Mouse (Mus musculus) adipocyte (in vitro differentiated cells): Measurements from ENCODE around the gene Ckap2l.

ENCODE experiments used
- DNase-seq: peaks from one replicate; pipeline ENCODE4 v3.0.0-alpha.2; 2016; ENCODE audit warnings: low spot score

Ckap2l gene

DNA sequence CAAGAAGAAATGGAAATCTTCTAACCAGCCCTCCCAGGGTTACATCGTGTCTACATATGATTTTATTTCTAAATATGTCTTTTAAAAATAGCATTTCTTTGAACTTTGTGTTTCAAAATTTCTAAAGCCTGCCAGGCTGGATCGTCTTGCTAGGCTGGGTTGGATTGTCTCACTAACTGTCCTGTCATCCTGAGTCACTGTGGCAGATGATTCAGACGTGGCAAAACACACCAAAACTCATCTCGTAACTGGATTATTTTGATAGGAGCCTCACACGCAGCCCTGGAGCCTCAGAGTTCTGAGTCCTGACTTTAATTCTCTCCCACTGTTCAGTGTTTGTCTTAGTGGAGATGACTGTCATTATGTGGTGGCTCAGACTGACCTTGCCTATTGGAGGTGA is 33.9 kb downstream of the Ckap2l start:
- DNase-seq, result peak; percentile 14

DNA sequence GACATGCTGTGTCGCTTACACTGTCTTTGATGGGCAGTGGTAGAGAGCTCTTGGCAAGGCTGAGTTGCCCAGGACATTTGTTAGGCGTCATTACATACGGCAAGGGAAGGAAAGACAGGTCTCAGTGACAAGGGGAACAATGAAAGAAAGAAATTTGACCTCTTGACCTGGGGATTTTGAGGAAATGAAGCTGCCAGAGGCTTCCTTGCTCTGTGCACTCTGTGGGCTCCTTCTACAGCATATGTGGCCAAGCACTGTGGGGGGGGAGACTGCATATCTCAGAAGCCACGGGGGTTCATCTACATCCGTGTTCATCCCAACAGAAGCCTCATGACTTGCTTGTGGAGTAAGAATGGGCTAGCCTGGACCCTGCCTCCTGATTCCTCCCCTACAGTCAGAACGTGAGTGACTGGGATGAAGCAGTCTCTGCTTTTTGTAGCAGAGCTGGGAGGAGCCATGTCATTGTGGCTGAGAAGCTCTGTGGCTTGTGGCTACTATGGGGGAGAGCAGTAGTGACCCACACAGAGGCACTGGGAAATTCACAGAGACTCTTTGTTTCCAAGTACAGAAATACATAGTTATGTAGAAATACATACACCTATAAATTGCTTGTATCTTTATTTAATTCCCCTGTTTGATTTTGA is 35.7 kb downstream of the Ckap2l start:
- DNase-seq, result no peak

GRCm38 (mm10) chr2:129260646-129261045 is 36.4 kb downstream of the Ckap2l start:
- no peak for DNase-seq

GRCm38 (mm10) chr2:129258475-129259211 is 38.4 kb downstream of the Ckap2l start:
- peak; percentile 90 for DNase-seq

DNA sequence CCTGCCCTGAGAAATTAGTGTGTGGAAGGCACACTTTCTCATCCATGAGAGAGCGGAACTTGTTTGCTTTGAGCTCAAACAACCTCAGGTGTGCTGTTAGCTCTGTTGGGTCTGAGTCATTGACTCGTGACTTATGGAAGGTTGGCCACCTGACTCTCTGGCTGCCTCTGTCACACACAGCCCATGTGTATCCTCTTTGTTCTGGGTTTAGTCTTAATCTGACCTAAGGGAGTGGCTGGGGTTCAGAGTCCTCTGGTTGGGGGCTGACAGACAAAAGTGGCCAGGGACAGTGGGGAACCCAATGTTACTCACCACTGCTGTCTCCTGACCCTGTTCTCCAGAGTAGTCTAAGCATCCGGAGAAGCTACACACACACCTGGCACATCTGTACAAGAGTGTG is 39.0 kb downstream of the Ckap2l start:
- DNase-seq, result no peak

GRCm38 (mm10) chr2:129256006-129256405 is 41.0 kb downstream of the Ckap2l start:
- no peak for DNase-seq

DNA sequence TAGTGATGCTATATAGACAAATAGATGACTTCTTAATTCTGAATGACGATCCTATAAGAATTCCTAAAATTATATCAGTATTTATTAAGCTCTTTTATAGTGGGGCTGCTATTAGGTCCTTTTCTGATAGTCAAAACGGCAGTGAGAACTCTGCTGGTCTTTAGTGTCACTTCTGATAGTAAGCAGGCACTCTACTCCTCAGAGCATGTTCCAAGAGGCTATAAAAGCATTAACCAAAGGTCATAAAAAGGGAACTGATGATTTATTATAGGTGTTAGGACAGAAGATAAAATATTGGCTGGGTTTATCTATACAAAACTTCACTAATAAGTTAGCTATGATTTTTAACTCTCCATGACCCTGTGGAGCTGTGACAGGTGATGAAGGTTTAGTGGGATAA is 42.9 kb downstream of the Ckap2l start:
- no peak for DNase-seq

GRCm38 (mm10) chr2:129253631-129253970 is 43.4 kb downstream of the Ckap2l start:
- DNase-seq, result no peak

DNA sequence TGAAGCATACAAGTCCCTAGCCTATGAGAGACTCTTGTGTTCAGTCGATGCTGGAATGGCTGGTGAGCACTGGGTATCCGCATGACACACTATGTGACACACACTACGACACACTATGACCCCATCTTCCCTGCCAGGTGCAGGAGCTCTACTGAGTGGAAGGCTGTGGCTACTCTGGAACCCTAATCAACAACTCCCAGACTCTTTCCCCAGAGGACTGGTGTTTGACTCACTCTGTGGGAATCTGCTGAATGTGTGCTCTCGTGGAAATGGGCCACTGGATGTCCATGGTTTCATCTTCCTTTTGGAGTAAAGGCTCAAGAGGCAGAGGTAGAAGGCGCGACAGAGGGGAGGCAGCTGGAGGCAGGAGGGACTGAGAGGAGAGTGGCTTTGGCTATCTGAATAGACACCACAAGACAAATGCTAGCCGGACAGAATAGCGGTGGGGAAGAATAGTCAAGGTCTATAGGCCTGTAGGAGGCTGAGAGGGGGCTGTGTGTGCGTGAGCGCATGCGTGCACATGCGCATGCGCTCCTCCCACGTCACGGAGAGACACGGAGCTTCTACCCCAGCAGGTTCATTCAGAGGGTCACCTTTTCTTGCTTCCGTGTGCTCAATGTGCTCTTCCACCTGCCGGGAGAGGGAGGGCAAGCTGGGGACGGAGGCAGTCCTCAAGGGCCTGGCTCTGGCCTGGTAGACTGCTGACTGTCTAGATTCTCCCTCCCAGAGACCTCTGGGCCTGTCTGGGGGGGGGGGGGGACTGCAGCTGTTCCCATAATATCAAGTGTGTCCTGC is 44.0 kb downstream of the Ckap2l start:
- no peak for DNase-seq

DNA sequence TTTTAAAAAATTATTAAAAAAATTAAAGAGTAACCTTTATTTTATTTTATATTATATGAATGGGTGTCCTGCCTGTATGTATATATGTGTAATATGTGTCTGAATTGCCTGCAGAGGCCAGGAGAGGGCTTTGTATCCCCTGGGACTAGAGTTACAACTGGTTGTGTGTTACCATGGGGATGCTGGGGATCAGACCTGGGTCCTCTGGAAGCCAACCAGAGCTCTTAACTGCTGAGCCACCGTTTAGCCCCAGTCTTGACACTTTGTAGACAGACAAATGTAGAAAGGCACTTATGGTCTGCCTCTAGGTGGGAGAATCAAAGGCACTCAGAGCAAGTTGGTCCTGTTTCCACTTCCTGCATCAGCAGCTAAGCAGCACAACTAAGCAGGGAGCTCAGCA is 47.7 kb downstream of the Ckap2l start:
- no peak for DNase-seq

DNA sequence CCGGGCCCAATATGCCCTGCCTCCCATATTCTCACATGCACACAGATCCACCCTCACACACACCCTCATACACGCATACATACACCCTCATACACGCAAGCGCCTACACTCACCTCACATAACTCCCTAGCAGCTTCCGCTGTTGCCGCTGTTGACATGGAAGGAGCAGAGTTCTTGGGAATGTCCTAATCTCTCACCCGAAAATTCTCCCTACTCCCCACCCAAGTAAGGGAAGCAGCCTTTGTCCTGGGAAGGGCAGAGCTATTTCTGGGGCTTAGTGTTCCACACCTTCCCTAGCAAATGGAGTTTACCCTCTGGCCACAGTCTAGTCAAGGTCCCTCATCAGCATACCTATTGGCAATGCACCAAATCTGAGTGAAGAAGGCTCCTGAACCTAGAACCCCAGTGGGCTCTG is 49.3 kb downstream of the Ckap2l start:
- DNase-seq, result no peak

DNA sequence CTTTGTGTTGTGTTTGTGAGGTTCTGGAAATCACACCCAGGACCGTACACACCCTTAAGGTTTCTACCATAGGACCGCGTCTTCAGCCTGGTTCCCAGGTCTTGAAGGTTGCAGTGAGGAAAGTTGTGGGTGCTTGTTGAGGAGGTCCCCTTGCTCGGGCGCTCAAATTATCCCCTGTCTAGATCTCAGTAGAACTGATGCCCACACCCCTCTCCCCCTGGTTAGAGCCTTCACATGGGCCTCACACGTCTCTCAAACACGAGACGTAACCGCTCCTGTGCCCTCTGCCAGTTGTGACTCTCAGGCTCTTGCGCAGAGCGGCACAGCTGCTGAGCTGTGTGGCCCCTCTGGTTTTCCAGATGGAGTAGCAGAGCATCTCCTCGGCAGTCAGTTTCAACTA is 50.1 kb downstream of the Ckap2l start:
- no peak for DNase-seq

- no peak for DNase-seq
Measured at GRCm38 (mm10) chr2:129246436-129246835, 50.6 kb downstream of the Ckap2l start.

- DNase-seq, result no peak
Measured at GRCm38 (mm10) chr2:129245618-129246017, 51.4 kb downstream of the Ckap2l start.

- no peak for DNase-seq
Measured at GRCm38 (mm10) chr2:129244446-129245120, 52.4 kb downstream of the Ckap2l start.

DNA sequence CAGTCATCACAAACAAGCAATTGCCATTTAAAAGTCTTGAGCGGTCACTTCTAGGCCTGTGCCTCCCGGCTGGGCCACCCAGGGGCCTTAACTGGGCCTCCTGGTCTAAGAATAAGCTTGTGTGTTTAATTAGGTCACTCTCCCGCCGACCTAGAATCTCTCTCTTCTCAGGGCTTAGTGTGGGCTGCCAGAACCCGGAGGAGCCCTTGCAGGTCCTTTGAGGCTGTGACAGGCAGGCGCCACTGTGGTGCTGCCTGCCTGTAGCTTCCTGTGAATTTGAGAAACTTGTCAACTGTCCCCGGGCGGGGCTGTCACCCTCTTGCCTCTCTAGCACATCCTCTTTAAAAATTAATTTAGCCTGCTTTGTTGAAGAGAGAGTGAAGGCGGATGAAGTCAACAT is 53.2 kb downstream of the Ckap2l start:
- DNase-seq, result no peak

GRCm38 (mm10) chr2:129243005-129243404 is 54.0 kb downstream of the Ckap2l start:
- DNase-seq, result no peak

- no peak for DNase-seq
Measured at GRCm38 (mm10) chr2:129241845-129242833, 54.9 kb downstream of the Ckap2l start.

DNA sequence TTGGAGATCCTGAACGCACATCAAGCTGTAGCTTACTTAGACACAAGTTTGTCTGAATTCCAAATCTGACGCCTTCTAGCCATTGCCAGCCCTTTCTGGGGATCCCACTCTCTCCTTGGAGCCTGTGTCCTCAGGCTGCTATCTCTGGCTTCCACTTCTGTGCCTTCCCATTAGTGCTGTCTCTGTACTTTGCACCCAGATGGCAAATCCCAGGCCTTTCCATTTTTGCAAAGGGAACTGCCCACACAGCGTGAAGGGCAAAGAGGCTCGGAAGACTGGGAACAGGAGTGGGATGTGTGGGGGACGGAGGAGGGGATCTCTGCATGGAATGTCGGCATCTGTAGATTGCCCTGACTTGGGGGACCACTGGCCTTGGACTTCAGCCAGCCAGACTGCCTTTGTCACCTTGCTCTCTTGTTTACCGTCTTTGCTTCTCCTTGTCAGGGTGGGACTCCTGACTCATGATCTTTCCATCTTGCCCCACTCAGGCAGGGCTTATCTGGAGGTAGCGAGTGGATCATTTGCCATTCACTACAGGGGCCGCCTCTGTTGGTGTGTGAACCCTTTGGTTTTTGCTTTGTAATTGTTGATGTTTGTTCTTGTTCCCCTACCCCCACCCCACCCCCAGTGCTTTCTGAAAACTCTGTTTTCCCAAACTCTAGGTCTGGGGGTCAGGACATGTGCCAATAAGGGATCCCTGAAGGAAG is 56.1 kb downstream of the Ckap2l start:
- DNase-seq, result no peak

- no peak for DNase-seq
Measured at GRCm38 (mm10) chr2:129236526-129236925, 60.5 kb downstream of the Ckap2l start.

DNA sequence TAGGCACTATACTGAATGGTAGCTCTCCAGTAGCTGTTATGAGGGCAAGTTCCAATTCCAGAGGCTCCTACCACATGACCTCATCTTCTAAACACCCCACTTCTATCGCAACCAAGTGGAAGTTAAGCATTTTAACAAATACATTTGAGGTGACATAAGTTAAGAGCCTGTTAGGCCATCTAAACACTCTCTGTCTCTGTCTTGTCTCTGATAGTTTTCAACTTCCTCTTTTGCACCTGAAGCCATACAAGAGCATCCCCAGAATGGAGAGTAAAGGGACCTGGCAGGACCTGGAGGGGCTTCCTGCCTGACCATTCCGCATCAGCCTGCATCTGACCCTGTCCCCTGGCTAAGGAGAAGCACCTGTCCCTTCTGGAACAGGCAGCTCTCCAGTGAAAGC is 62.3 kb downstream of the Ckap2l start:
- DNase-seq, result no peak
